Mouse (Mus musculus) embryonic fibroblast, embryonic 13.5 days (primary cell): ENCODE measurements at regions not wholly inside any gene's neighbourhood (a gene's known extent, or its start where the extent isn't known, plus 50 kb on each side); places are given as distances from the start of the nearest gene placed in this dataset.

Experiments used
- H3K27ac ChIP-seq: 2 replicates; pipeline ENCODE4 v1.5.1; 2012; ENCODE audit warnings: low read length, control low read depth, inconsistent platforms; ENCODE audit not compliant: insufficient read depth
- H3K4me1 ChIP-seq: 2 replicates; pipeline ENCODE4 v1.6.1; 2011; ENCODE audit warnings: low read length; ENCODE audit not compliant: control insufficient read depth, insufficient read depth
- H3K4me3 ChIP-seq: 2 replicates; pipeline ENCODE4 v1.5.1; 2011; ENCODE audit warnings: mild to moderate bottlenecking, control low read depth, low read length; ENCODE audit not compliant: insufficient read depth
- CTCF ChIP-seq: IDR thresholded peaks from 2 replicates; pipeline ENCODE4 v1.5.1; 2011; ENCODE audit warnings: mild to moderate bottlenecking, control low read depth, low read length, moderate library complexity, borderline replicate concordance; ENCODE audit not compliant: insufficient read depth
- POLR2A ChIP-seq: IDR thresholded peaks from 2 replicates; pipeline ENCODE4 v1.6.1; 2011; ENCODE audit warnings: low read depth, mild to moderate bottlenecking, control low read depth, low read length, moderate library complexity

DNA sequence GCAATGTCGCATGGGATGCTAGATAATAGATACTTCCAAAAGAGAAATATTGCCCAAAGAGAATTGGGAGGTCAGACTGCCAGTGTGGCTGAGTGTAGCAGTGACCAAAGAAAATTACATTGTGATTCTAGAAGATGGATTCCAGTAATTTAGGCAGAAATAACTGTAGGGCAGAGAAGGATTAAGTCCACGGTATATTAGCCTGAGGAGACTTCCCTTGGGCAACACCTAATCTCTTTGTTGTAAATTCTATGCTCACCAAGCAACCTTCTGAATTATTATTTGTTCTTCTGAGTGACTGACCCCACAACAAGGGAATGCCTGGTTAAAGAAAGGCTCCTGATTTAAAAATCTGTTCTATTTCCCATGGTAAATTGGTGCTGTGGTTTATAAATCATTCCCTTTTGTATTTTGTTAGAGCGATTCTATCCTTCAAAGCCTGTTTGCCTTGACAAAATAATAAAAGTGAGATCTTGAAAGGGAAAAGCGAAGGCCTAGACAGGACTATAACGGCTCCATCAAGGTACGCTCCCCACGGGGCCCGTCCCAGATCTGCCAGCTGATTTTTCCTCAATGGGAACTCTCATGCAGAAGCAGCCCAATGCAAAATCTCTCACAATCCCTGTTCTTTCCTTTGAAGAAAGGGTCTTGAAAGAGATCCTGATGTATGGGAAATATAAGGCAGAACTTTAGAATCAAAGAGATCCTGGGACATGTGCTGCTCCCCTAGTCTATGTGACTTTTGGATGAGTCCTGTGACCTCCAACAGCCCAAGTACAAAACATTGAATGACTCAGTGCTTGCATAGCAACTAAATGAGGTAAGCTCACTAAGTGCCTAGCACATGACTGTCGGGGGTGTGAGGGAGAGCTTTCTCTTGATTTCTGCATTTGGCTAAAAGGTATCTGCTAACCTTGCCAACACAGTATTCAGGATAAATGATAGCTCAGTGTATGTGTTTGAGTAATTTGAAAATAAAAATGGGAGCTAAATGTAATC lies 90.6 kb upstream of the Map3k7 start:
- Histone ChIP-seq H3K27ac (no peak overlapping the region), H3K4me3 (no peak overlapping the region), H3K4me1 (peaks cover 2% of the 10 kb centered on the region; the same call in 1 of the 2 replicates)
- TF ChIP-seq POLR2A (no peak), CTCF (no peak)

DNA sequence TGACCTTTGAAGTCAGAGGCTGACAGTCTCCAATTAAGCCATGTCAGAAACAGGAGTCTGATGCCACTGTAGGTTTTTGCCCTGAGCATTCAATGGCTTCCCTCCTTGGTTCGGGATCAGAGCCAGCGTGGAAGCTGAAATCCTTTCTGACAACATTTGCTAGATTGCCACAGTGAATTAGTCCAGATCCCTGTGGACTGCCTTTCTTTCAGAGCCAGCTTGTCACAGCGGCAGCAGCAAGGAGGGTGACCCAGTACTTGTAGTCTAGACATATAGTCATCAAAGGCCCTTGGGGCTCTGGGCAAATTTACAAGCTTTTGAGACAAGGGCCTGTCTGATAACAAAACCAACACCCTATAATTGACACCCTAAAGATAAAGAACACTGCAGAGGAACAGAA lies 86.5 kb upstream of the Map3k7 start:
- H3K4me3 ChIP-seq, result no peak overlapping the region
- TF ChIP-seq POLR2A (no peak), CTCF (no peak)
- H3K27ac ChIP-seq, result no peak overlapping the region
- 0 out of 2 replicates have a peak, but pooled peaks cover 2% of the 10 kb centered on the region for H3K4me1 ChIP-seq

DNA sequence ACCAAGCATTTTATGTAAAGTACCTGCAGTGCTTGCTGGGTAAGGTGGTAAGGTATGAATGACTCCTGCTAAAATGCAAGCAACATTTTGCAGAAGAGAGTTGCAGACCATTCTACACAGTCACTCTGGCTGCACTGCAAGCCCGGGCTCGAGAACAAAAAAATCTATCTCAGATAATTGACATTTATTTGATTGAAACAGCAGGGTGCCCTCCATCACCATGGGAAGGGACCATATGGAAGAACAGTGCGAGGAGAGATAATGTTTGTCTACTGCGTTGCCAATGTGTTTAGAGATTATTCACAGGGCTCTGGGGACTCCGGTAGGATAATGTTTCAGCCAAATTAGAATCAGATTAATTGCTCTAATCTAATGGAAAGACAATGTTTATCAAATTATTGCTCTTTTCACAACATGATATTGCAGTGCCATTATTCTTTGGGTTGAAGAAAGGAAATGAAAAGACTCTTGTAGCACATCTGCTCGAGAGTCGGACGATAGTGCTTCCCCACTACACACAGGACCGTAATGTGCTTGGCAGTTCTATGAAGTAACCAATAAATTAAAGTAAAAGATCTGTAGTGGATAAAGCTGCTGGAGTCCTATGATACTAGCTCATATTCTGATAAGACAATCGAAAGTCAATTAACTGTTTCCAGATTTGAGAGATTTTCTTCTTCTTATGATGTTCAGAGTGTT lies 85.3 kb upstream of the Map3k7 start:
- TF ChIP-seq POLR2A, result no peak
- no peak for TF ChIP-seq CTCF
- Histone ChIP-seq H3K4me1 (0 out of 2 replicates have a peak, but pooled peaks cover 2% of the 10 kb centered on the region), H3K4me3 (no peak overlapping the region), H3K27ac (no peak overlapping the region)

DNA sequence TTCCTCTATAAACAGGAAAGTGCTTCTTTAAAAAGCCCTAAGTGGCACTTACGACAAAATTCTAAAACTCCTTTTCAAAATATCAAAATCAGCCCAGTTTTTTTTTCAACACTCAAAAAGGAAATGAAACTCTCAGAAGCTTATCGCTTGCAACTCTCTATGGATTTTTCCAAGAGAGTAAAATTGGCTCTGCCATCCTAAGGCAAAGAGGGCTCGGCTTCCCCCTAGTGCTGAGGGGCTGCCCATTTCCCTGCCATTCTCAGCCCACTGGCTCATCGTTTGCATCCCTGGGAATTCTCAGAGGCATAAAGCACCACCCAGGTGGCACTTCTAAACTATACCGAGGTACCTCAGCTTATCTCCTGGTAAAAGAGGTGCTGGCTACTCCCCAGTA lies 84.7 kb upstream of the Map3k7 start:
- TF ChIP-seq CTCF (no peak), POLR2A (no peak)

DNA sequence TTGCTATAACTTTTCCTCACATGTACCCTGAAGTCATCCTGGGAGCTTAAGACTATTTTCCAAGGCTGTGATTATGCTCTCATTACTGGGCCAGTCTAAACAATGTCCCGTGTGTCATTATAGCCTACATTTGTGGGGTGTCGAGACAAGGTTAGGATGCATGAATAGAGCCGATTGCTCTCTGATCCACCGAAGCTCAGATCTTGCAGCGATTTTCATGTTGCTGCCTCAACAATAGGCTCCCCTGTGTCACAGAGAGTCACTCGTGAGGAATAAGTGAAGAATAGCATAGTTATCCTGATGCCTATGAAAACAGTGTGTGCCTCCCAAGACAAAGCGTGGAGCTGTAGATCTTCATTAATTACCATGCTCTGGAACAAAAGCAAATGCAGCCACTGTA lies 83.7 kb upstream of the Map3k7 start:
- no peak overlapping the region for H3K27ac ChIP-seq
- no peak for TF ChIP-seq POLR2A
- TF ChIP-seq CTCF, result no peak
- H3K4me3 ChIP-seq, result no peak overlapping the region
- H3K4me1 ChIP-seq, result no peaks in the 10 kb centered on the region

More for the DNA sequence above, 84.7 kb upstream of the Map3k7 start:
- Histone ChIP-seq H3K27ac (no peak overlapping the region), H3K4me3 (no peak overlapping the region), H3K4me1 (0 out of 2 replicates have a peak, but pooled peaks cover 1% of the 10 kb centered on the region)

DNA sequence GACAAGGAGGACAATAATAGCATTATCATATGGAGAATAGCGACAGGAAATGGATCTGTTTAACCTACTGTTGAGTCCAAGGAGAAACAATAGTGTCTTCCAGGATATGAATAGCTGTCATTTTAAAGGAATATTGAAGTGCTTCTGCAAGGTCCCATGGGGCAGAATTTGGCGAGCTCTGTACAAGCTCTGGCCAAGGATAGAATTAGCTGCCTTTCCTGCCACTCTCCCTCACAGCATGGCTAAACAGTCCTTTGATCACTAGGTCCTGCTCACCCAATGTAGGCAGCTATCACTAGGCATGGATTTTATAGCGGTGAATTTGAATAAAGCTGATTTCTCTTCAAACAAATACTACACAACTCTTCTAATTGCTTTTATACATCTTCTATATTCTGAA lies 74.2 kb upstream of the Map3k7 start:
- Histone ChIP-seq H3K4me3 (no peak overlapping the region), H3K4me1 (no peaks in the 10 kb centered on the region), H3K27ac (no peak overlapping the region)
- no peak for TF ChIP-seq CTCF
- no peak for TF ChIP-seq POLR2A

DNA sequence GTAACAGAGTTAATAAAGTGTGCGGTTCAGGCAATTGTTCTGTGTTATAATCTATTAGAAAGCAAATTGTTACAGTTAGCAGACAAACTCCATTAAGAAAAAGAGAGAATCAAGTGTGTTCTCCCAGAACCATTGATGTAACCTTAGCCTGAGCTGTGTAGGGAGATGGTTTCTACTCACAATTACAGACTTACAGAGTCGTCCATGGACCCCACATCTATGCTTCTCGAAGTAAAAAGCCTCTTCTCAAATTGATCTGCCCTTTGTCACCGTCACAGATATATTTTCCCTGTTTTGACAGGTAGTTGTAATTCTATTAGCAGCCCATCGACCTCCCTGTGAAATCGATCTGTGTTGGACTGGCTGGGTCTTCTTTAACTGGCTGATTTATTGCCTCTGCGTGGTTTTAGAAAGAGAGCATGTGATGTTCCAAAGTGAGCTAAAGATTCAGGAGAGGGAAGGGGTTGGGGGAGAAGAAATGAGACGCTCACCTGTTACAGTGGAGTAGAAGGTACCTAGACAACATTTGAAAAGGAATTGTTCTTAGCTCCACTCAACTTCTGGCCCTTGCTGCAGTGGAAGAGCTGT lies 54.7 kb upstream of the Map3k7 start:
- TF ChIP-seq CTCF, result no peak
- TF ChIP-seq POLR2A, result no peak
- Histone ChIP-seq H3K4me3 (no peak overlapping the region), H3K27ac (no peak overlapping the region), H3K4me1 (no peaks in the 10 kb centered on the region)
